Mouse (Mus musculus) liver, adult 2 months (tissue): ENCODE measurements around the gene Rasl11a.

Experiments
- CTCF ChIP-seq: fragments of 200-500 bp; IDR thresholded peaks from 2 replicates; pipeline ENCODE4 v1.5.1; 2011; ENCODE audit warnings: low read depth, low read length, control low read depth
- POLR2A ChIP-seq: fragments of 200-500 bp; IDR thresholded peaks from 2 replicates; pipeline ENCODE4 v1.6.1; 2011; ENCODE audit warnings: low read length, control low read depth; ENCODE audit not compliant: insufficient read depth; ENCODE audit errors: extremely low read depth

DNA sequence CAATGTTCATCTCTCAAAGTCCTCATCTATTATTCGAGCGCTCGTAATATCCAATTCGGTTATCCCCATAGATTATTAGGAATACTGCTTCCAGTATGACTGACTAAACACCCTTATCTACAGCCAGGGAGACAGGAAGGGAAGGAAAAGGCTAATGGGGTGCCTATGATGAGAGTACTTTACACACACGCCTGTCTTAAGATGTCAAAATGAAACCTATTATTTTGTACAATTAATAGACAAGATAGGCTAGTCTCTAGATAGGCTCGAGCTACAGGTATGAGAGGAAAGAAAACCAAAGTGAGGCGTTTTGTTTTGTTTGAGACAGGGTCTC, 12.5 kb upstream of the Rasl11a start:
- TF ChIP-seq POLR2A: no peak
- no peak for TF ChIP-seq CTCF
